Mouse (Mus musculus) large intestine, adult 2 months (tissue): ENCODE results near the gene Th. TPM values are rescaled to one million over a fixed set of nuclear protein-coding genes. Genes with fewer than 3 reads are reported as not detected.

ENCODE experiments used
- DNase-seq: peaks from one replicate; pipeline ENCODE4 v3.0.0-alpha.2; 2012; ENCODE audit warnings: low read depth, low spot score
- WGBS: fragments of 180-500 bp; shearing (Covaris S2); methylation state at CpG from one replicate; pipeline ENCODE4 v1.1.7; 2018; 5-methylcytosine and 5-hydroxymethylcytosine counted together
- polyA plus RNA-seq: library from polyadenylated mRNA; depleted of rRNA; stranded (reverse); fragments of >200 nt; gene quantifications from 2 replicates; pipeline ENCODE4 v1.2.3, GENCODE M21; 2012; rRNA removed

Gene Th
- 1.7 and 4.4 TPM in 2 replicates for polyA plus RNA-seq

GRCm38 (mm10) chr7:142931028-142931427, at the start of gene Th:
TSS of gene Th (minus strand) at chr7:142931128.
- DNase-seq, result no peak
- 72% methylated on average over 3 of the region's 3 CpGs for WGBS

- 2% methylated on average over 51 of the region's 51 CpGs for WGBS
- DNase-seq, result no peak
Measured at GRCm38 (mm10) chr7:142968809-142969511, 38.0 kb upstream of the Th start, which contains the start of gene Ascl2. TSS of gene Ascl2 (minus strand) at chr7:142969264.

- DNase-seq, result no peak
- WGBS, result under 1% methylated on average over 88 of the region's 90 CpGs
Measured at GRCm38 (mm10) chr7:142967884-142968808, 37.2 kb upstream of the Th start.

GRCm38 (mm10) chr7:142967414-142967883, 36.5 kb upstream of the Th start:
- WGBS, result under 1% methylated on average over 36 of the region's 36 CpGs
- no peak for DNase-seq

GRCm38 (mm10) chr7:142959752-142960151, 28.8 kb upstream of the Th start:
- DNase-seq, result no peak
- 76% methylated on average over 4 of the region's 4 CpGs for WGBS

- no peak for DNase-seq
- WGBS, result 95% methylated on average over 1 of the region's 1 CpGs
Measured at GRCm38 (mm10) chr7:142958817-142959216, 27.9 kb upstream of the Th start.

- no peak for DNase-seq
- WGBS, result 46% methylated on average over 2 of the region's 2 CpGs
Measured at GRCm38 (mm10) chr7:142956018-142956417, 25.1 kb upstream of the Th start.

- no peak for DNase-seq
- 0% methylated on average over 1 of the region's 1 CpGs for WGBS
Measured at GRCm38 (mm10) chr7:142949568-142949967, 18.6 kb upstream of the Th start.

- no peak for DNase-seq
Measured at GRCm38 (mm10) chr7:142937631-142938030, 6.7 kb upstream of the Th start.

- DNase-seq, result no peak
- WGBS, result 43% methylated on average over 14 of the region's 14 CpGs
Measured at GRCm38 (mm10) chr7:142935708-142936107, 4.8 kb upstream of the Th start.

GRCm38 (mm10) chr7:142932469-142932868, 1.5 kb upstream of the Th start:
- DNase-seq, result no peak
- 31% methylated on average over 3 of the region's 3 CpGs for WGBS

- DNase-seq, result no peak
Measured at GRCm38 (mm10) chr7:142929516-142929915, 1.4 kb downstream of the Th start.

GRCm38 (mm10) chr7:142927293-142927692, 3.6 kb downstream of the Th start:
- WGBS, result 29% methylated on average over 8 of the region's 8 CpGs
- no peak for DNase-seq

More at GRCm38 (mm10) chr7:142929516-142929915, 1.4 kb downstream of the Th start:
- 81% methylated on average over 2 of the region's 2 CpGs for WGBS

GRCm38 (mm10) chr7:142918641-142919628, 12.0 kb downstream of the Th start:
- WGBS, result 39% methylated on average over 8 of the region's 8 CpGs

GRCm38 (mm10) chr7:142917659-142918058, 13.3 kb downstream of the Th start:
- 77% methylated on average over 5 of the region's 5 CpGs for WGBS
- DNase-seq, result no peak

More at GRCm38 (mm10) chr7:142918641-142919628, 12.0 kb downstream of the Th start:
- no peak for DNase-seq

GRCm38 (mm10) chr7:142916178-142916577, 14.8 kb downstream of the Th start:
- no peak for DNase-seq
- WGBS, result 75% methylated on average over 8 of the region's 8 CpGs

- no peak for DNase-seq
- WGBS, result 88% methylated on average over 2 of the region's 2 CpGs
Measured at GRCm38 (mm10) chr7:142911682-142912081, 19.2 kb downstream of the Th start.

- 72% methylated on average over 2 of the region's 2 CpGs for WGBS
- no peak for DNase-seq
Measured at GRCm38 (mm10) chr7:142910104-142910503, 20.8 kb downstream of the Th start.

- no peak for DNase-seq
- whole genome bisulfite sequencing, result 49% methylated on average over 2 of the region's 2 CpGs
Measured at GRCm38 (mm10) chr7:142909622-142910021, 21.3 kb downstream of the Th start.
